Mouse (Mus musculus) small intestine, adult 2 months (tissue): ENCODE data around the gene Snrpa1.

Experiments used
- CTCF ChIP-seq: fragments of 200-500 bp; IDR thresholded peaks from 2 replicates; pipeline ENCODE4 v1.5.1; 2012; ENCODE audit warnings: low read depth, mild to moderate bottlenecking, control low read depth, inconsistent platforms, low read length, moderate library complexity, mixed read lengths; ENCODE audit not compliant: insufficient replicate concordance, insufficient read length; ENCODE audit errors: extremely low read depth
- POLR2A ChIP-seq: fragments of 200-500 bp; IDR thresholded peaks from 2 replicates; pipeline ENCODE4 v1.6.1; 2012; ENCODE audit warnings: low read depth, mild to moderate bottlenecking, control low read depth, inconsistent platforms, low read length, moderate library complexity

DNA sequence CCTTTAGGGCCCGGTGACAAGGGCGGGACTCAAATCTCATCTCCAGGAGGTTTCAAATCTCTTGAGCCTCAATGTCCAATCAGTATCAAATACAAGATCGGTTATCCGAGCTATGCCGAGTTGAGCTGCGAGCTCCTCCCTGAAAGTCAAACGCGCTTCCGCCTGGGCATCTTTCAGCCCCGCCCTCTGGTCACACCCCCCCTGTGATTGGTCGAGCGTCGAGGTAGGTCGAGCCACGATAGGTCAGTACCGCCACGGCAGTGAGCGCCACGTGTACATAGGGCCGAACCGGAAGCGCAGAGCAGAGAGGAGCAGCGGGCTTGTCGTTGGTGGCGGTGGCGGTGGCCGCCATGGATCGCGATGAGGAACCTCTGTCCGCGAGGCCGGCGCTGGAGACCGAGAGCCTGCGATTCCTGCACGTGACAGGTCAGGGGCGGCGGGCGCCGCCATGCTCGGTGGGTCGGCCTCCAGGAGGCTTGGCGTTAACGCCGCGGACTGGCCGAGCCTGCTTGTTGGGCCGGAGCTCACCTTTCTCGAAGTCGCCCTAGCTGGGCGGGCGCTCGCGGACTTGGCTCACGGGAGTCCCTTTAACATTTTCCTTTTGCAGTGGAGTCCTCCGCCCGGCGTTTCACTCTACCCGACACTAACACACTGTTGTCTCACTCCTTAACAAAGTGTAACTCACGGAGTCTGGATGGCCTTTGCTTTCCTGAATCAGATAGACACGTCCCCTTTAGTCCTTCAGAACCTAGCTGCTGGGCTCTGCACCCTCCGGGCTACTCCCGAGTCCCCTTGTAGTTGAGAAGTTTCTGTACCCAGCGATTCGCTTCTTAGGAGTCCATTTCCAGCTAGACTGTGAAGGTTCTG lies 20.8 kb downstream of the Snrpa1 start, which contains the start of gene Selenos:
- TF ChIP-seq POLR2A: peak; percentile 88
- TF ChIP-seq CTCF: no peak
